Mouse (Mus musculus): ENCODE measurements around the gene Gm27021. TPM values are rescaled to one million over a fixed set of nuclear protein-coding genes. Genes with fewer than 3 reads are reported as not detected.

Gene Gm27021
- polyA plus RNA-seq, 1 experiment from 2014 or later, result 2.3 TPM

DNA sequence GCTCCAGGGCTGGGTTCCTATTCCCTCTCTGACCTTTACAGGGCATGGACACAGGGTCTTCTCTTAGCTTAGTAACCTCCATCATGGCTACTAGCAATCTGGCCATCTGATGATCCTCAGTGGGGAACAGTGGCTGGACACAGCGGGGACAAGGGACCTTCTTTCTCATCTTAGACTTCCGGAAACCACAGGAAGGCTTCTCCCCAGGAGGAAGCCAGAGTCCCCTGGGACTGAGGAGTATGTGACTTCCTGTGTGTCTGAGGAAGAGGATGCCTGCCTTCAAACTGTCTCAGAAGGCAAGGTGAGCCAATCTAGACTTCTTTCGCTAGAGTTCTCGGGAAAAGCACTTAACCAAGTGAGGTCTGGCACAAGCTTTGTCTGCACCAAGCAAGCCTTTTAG is 32.2 kb upstream of the Gm27021 start:
- Histone ChIP-seq H3K4me1 (ENCODE audit: control insufficient read depth, insufficient read depth, low read length) (no peaks in the 10 kb centered on the region), H3K9me3 (ENCODE audit: control insufficient read depth, low read length) (no peaks in the 10 kb centered on the region), H3K4me3 (ENCODE audit: low read depth, low read length) (no peak overlapping the region), H3K36me3 (ENCODE audit: control insufficient read depth, insufficient read depth, low read length) (no peaks in the 10 kb centered on the region), H3K27me3 (ENCODE audit: control insufficient read depth, insufficient read depth, low read length) (no peaks in the 10 kb centered on the region), H3K27ac (ENCODE audit: low read depth, low read length) (no peak overlapping the region), H3K9ac (ENCODE audit: low read length) (no peak overlapping the region), H3K4me2 (ENCODE audit: low read depth) (no peak overlapping the region)
- no peak for ATAC-seq (ENCODE audit: insufficient read depth, low FRiP score, low TSS enrichment)
- DNase-seq (ENCODE audit: low spot score), result no peak
- WGBS, result 85% methylated on average over 4 of the region's 4 CpGs

DNA sequence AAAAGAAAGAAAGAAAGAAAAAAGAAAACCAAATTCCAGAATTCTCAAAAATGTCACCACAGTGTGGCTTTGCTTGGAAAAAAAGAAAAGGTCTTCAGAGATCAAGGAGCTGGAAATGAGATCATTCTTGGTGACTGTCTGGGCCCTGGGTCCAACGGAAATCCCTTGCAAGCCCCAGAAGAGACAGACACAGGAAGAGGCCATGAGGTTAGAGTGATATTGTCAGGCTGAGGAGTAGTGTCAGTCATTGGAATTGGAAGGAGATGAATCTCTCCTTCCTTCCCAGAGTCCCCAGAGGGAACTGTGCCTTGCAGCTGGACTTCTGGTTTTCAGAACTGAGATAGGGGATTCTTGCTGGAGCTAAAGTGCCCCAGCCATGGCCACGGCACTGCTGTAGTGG is 31.7 kb upstream of the Gm27021 start:
- Histone ChIP-seq H3K4me3 (ENCODE audit: low read depth, low read length) (no peak overlapping the region), H3K9me3 (ENCODE audit: control insufficient read depth, low read length) (no peaks in the 10 kb centered on the region), H3K4me1 (ENCODE audit: control insufficient read depth, insufficient read depth, low read length) (no peaks in the 10 kb centered on the region), H3K36me3 (ENCODE audit: control insufficient read depth, insufficient read depth, low read length) (no peaks in the 10 kb centered on the region), H3K4me2 (ENCODE audit: low read depth) (no peak overlapping the region), H3K9ac (ENCODE audit: low read length) (no peak overlapping the region), H3K27me3 (ENCODE audit: control insufficient read depth, insufficient read depth, low read length) (no peaks in the 10 kb centered on the region), H3K27ac (ENCODE audit: low read depth, low read length) (no peak overlapping the region)
- ATAC-seq (ENCODE audit: insufficient read depth, low FRiP score, low TSS enrichment) (no peak), DNase-seq (ENCODE audit: low spot score) (no peak)
- 83% methylated on average over 2 of the region's 2 CpGs for WGBS

DNA sequence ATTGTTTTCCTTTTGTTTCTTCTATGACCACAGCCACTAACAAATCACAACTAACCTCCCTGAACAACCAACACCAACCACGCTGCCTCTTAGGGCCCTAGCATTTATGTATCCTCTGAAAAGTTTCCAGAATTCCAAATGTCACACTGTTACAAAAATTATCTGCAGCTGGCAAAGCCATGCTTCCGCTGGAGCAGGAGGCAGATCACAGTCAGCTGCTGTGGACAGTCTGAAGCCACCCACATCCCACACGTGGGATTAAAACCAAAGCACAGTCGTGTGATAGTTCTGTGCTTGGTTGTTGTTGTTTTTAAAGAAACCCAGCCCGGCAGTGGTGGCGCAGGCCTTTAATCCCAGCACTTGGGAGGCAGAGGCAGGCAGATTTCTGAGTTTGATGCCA is 31.2 kb upstream of the Gm27021 start:
- Histone ChIP-seq H3K4me2 (ENCODE audit: low read depth) (no peak overlapping the region), H3K27ac (ENCODE audit: low read depth, low read length) (no peak overlapping the region), H3K27me3 (ENCODE audit: control insufficient read depth, insufficient read depth, low read length) (no peaks in the 10 kb centered on the region), H3K4me1 (ENCODE audit: control insufficient read depth, insufficient read depth, low read length) (no peaks in the 10 kb centered on the region), H3K36me3 (ENCODE audit: control insufficient read depth, insufficient read depth, low read length) (no peaks in the 10 kb centered on the region), H3K9ac (ENCODE audit: low read length) (no peak overlapping the region), H3K9me3 (ENCODE audit: control insufficient read depth, low read length) (no peaks in the 10 kb centered on the region), H3K4me3 (ENCODE audit: low read depth, low read length) (no peak overlapping the region)
- 85% methylated on average over 6 of the region's 6 CpGs for WGBS
- ATAC-seq (ENCODE audit: insufficient read depth, low FRiP score, low TSS enrichment) (no peak), DNase-seq (ENCODE audit: low spot score) (no peak)

DNA sequence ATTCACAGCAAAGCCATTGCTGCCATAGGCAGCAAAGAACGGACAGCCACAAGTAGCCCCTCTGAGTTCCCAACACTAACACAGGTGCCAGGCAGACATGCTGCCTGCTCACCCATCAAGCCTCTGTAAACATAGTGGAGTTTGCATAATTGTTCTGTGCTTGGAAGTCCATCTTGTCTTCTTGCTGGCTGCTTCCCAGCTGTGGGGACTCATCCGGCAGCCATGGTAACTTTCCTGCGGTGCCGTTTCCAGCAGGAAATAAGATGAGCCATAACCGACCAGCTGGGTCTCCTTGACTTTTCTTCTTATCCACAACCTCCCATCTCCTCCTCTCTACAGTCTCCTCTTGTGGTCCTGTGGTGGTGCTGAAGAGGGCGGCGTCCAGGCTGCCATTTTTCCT is 30.5 kb upstream of the Gm27021 start:
- H3K9ac ChIP-seq (ENCODE audit: low read length), result no peak overlapping the region
- H3K4me3 ChIP-seq (ENCODE audit: low read depth, low read length), result no peak overlapping the region
- H3K4me1 ChIP-seq (ENCODE audit: control insufficient read depth, insufficient read depth, low read length), result no peaks in the 10 kb centered on the region
- no peak overlapping the region for H3K27ac ChIP-seq (ENCODE audit: low read depth, low read length)
- no peaks in the 10 kb centered on the region for H3K27me3 ChIP-seq (ENCODE audit: control insufficient read depth, insufficient read depth, low read length)
- no peak for DNase-seq (ENCODE audit: low spot score)
- 87% methylated on average over 7 of the region's 7 CpGs for WGBS
- no peaks in the 10 kb centered on the region for H3K9me3 ChIP-seq (ENCODE audit: control insufficient read depth, low read length)
- H3K36me3 ChIP-seq (ENCODE audit: control insufficient read depth, insufficient read depth, low read length), result no peaks in the 10 kb centered on the region
- no peak overlapping the region for H3K4me2 ChIP-seq (ENCODE audit: low read depth)
- no peak for ATAC-seq (ENCODE audit: insufficient read depth, low FRiP score, low TSS enrichment)

DNA sequence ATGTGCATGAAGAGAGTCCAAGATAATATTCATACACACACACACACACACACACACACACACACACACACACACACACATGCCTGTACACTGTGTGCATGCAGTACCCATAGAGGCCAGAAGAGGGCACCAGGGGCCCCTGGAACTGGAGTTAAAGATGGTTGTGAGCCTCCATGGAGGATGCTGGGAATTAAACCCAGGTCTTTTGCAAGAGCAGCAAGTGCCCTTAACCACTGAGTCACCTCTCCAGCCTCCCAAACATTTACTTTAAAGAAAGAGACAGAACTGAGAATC is 30.0 kb upstream of the Gm27021 start:
- H3K4me1 ChIP-seq (ENCODE audit: control insufficient read depth, insufficient read depth, low read length), result no peaks in the 10 kb centered on the region
- ATAC-seq (ENCODE audit: insufficient read depth, low FRiP score, low TSS enrichment) (no peak), DNase-seq (ENCODE audit: low spot score) (no peak)
- H3K36me3 ChIP-seq (ENCODE audit: control insufficient read depth, insufficient read depth, low read length), result no peaks in the 10 kb centered on the region
- H3K27me3 ChIP-seq (ENCODE audit: control insufficient read depth, insufficient read depth, low read length), result no peaks in the 10 kb centered on the region
- H3K27ac ChIP-seq (ENCODE audit: low read depth, low read length), result no peak overlapping the region
- no peaks in the 10 kb centered on the region for H3K9me3 ChIP-seq (ENCODE audit: control insufficient read depth, low read length)
- H3K4me3 ChIP-seq (ENCODE audit: low read depth, low read length), result no peak overlapping the region
- no peak overlapping the region for H3K4me2 ChIP-seq (ENCODE audit: low read depth)
- no peak overlapping the region for H3K9ac ChIP-seq (ENCODE audit: low read length)

DNA sequence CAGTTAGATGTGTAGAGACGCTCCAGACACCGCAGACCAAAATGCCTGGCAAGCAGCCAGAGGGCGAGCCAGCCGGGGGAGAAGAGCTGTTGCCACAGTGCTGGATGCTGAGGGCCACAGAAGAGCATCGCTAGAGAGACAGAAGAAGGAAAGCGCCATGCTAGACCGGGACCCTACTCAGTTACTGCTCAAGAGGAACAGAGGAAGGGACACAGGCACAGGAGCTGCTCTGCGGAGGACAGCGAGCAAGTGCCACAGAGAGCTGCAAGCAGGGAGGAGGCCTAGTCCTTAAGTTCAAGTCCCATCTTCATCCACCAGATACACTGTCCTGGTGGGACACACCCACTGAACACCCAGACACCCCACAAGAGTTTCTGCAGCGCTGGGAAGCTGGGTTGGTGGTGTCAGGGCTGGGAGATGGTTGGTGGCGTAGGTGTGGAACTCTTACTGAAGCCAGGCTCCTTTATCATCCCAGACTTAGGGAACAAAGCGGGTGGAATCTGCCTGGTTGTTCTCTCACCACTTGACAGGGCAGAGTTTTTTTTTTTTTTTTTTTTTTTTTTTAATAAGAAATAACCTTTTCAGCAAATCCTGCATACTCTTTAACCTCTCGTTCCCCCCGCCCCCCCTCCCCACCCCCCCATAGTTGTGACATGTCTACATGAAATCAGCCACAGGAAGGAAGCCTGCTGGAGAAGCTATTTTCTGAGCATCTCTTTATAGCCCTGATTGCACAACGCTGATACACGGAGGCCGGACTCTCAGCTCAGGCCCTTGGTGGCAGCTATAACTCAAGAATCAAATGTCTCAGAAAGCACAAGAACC is 29.5 kb upstream of the Gm27021 start:
- DNase-seq (ENCODE audit: low spot score) (no peak), ATAC-seq (ENCODE audit: insufficient read depth, low FRiP score, low TSS enrichment) (no peak)
- no peaks in the 10 kb centered on the region for H3K4me1 ChIP-seq (ENCODE audit: control insufficient read depth, insufficient read depth, low read length)
- H3K4me3 ChIP-seq (ENCODE audit: low read depth, low read length), result no peak overlapping the region
- WGBS, result 91% methylated on average over 17 of the region's 17 CpGs
- no peaks in the 10 kb centered on the region for H3K9me3 ChIP-seq (ENCODE audit: control insufficient read depth, low read length)
- H3K36me3 ChIP-seq (ENCODE audit: control insufficient read depth, insufficient read depth, low read length), result no peaks in the 10 kb centered on the region
- H3K27me3 ChIP-seq (ENCODE audit: control insufficient read depth, insufficient read depth, low read length), result no peaks in the 10 kb centered on the region
- no peak overlapping the region for H3K27ac ChIP-seq (ENCODE audit: low read depth, low read length)
- no peak overlapping the region for H3K9ac ChIP-seq (ENCODE audit: low read length)
- H3K4me2 ChIP-seq (ENCODE audit: low read depth), result no peak overlapping the region

DNA sequence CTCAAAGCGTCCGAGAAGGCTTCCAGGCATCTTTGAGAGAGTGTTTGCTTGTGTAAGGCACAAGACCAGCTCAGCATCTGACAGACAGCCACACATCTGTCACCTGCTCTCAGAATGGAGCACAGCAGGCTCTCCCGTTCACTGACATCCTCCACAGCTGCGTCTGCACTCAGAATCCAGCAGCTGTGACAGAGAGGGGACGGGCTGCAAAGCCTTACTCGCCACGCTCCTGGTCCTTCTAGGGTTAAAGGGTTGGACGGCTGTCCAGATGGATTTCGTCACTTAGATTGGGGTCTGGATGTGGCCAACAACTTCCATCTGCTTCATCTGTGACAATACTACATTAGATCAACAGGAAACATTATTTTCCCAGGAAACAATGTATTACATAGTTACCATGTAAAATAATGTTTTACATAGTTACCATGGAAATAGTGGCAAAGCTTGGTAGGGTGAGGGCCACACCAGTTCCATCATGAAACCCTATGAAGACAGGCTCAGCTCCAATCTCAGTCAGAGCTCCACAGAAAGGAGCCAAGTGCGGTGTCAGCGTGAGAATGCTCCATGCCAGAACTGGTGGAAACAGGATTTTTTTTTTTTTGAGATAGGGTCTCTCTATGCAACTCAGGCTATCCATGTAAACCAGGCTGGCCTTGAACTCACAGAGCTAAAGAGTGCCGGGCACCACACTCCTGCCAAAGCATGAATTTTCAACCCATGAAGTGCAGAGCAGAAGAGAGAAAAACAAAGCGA is 28.7 kb upstream of the Gm27021 start:
- no peaks in the 10 kb centered on the region for H3K27me3 ChIP-seq (ENCODE audit: control insufficient read depth, insufficient read depth, low read length)
- H3K4me2 ChIP-seq (ENCODE audit: low read depth), result no peak overlapping the region
- no peak overlapping the region for H3K9ac ChIP-seq (ENCODE audit: low read length)
- no peak overlapping the region for H3K27ac ChIP-seq (ENCODE audit: low read depth, low read length)
- H3K4me1 ChIP-seq (ENCODE audit: control insufficient read depth, insufficient read depth, low read length), result no peaks in the 10 kb centered on the region
- no peaks in the 10 kb centered on the region for H3K9me3 ChIP-seq (ENCODE audit: control insufficient read depth, low read length)
- 62% methylated on average over 13 of the region's 13 CpGs for WGBS
- ATAC-seq (ENCODE audit: insufficient read depth, low FRiP score, low TSS enrichment) (no peak), DNase-seq (ENCODE audit: low spot score) (no peak)
- H3K36me3 ChIP-seq (ENCODE audit: control insufficient read depth, insufficient read depth, low read length), result no peaks in the 10 kb centered on the region
- H3K4me3 ChIP-seq (ENCODE audit: low read depth, low read length), result no peak overlapping the region

DNA sequence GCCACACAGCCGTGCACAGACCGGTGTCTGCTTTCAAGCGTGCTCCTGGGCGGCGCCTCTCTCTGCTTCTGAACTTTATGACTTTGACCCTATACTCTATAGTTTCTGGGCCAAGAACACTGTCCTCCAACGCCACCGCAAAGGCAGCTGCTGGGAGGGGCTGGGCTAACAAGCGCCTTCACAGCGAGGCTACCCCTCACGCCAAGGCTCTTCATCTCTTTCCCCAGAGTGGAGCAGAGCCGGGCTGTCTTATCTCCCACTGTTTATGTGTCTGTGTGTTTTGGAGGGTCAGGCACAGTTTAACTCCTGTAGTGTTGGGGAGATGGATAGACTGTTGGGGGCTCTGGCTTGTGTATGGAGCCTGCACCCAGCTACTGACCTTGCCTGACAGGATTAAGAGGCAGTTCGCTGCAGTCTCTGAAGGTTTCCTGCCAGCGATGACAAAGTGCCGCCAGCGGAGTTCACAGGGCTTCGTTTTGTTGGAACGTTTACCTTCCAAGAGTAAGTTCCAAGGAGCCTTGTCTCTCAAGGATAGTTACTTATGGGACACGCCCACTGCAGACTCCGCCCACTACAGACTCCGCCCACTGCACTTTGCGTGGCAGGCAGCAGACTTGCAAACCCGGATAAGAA is 26.1 kb upstream of the Gm27021 start:
- no peak for ATAC-seq (ENCODE audit: insufficient read depth, low FRiP score, low TSS enrichment)
- 53% methylated on average over 22 of the region's 22 CpGs for WGBS

DNA sequence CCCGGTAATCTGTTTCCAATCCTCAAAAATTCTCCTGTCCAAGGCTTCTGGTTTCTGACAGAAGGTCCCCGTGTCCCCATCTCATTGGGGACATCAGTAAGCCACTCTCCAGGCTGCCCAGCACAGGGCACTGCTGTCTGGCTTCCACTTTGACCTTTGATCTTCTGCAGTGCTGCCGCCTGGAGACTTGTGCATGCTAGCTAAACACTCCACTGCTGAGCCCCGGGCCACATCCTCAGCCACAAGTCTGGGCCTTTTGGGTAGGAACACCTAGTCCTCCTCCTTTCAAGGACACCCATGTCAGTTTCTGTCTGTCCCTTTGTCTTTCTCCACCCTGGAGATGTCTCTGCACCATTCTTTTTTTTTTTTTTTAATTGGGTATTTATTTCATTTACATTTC is 25.1 kb upstream of the Gm27021 start:
- ATAC-seq (ENCODE audit: insufficient read depth, low FRiP score, low TSS enrichment) (no peak), DNase-seq (ENCODE audit: low spot score) (no peak)
- Histone ChIP-seq H3K4me1 (ENCODE audit: control insufficient read depth, insufficient read depth, low read length) (no peaks in the 10 kb centered on the region), H3K4me2 (ENCODE audit: low read depth) (no peak overlapping the region), H3K4me3 (ENCODE audit: low read depth, low read length) (no peak overlapping the region), H3K9ac (ENCODE audit: low read length) (no peak overlapping the region), H3K27ac (ENCODE audit: low read depth, low read length) (no peak overlapping the region), H3K36me3 (ENCODE audit: control insufficient read depth, insufficient read depth, low read length) (no peaks in the 10 kb centered on the region), H3K9me3 (ENCODE audit: control insufficient read depth, low read length) (no peaks in the 10 kb centered on the region), H3K27me3 (ENCODE audit: control insufficient read depth, insufficient read depth, low read length) (no peaks in the 10 kb centered on the region)
- WGBS, result 63% methylated on average over 4 of the region's 4 CpGs

More for the DNA sequence above, 26.1 kb upstream of the Gm27021 start:
- Histone ChIP-seq H3K27ac (ENCODE audit: low read depth, low read length) (no peak overlapping the region), H3K9ac (ENCODE audit: low read length) (no peak overlapping the region), H3K36me3 (ENCODE audit: control insufficient read depth, insufficient read depth, low read length) (no peaks in the 10 kb centered on the region), H3K4me2 (ENCODE audit: low read depth) (no peak overlapping the region), H3K4me1 (ENCODE audit: control insufficient read depth, insufficient read depth, low read length) (no peaks in the 10 kb centered on the region), H3K4me3 (ENCODE audit: low read depth, low read length) (no peak overlapping the region), H3K9me3 (ENCODE audit: control insufficient read depth, low read length) (no peaks in the 10 kb centered on the region), H3K27me3 (ENCODE audit: control insufficient read depth, insufficient read depth, low read length) (no peaks in the 10 kb centered on the region)
- no peak for DNase-seq (ENCODE audit: low spot score)

All from neural tube, embryonic 11.5 days (tissue).